22 mouse cellular contexts compared by ENCODE assay signal in the genomic region with DNA sequence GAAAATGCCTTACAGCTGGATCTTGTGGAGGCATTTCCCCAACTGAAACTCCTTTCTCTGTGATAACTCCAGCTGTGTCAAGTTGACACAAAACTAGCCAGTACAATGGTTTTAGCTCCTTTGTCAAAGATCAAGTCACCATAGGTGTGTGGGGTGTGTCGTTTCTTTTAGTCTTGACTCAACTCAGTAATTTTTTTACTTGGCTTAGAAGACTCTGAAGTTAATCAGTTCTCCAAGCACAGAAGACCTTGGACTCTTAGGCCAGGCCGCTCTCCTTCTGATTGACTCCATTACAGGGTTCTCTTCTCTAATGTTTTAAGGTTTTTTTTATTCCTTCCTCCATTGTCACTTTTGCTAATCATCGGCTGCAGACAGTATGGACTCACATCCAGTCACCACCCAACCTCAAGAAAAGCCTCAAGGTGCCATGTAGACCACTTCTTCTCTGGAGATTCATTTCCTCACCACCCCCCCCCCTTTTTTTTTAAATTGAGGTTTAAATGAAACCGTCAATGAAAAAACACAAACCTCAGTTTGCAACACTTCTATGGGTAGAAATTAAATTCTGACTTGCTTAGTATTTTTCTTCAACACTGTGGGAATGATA. TPM values are rescaled to one million over a fixed set of nuclear protein-coding genes. Genes with fewer than 3 reads are reported as not detected.
"Had no signal": no experiment of that assay in that cellular context is flagged by ENCODE, and none has a peak within 500 bp of the region (broad histone marks: within the 10 kb centered on the region; RNA-seq: fewer than 3 reads in every experiment).

No protein-coding gene starts in this region.

- H3K36me3 ChIP-seq: lung, embryonic 15.5 days; midbrain, embryonic 13.5 days; midbrain, embryonic 15.5 days; neural tube, embryonic 12.5 days had no signal

- H3K9ac ChIP-seq: liver, postnatal 0 days; lung, embryonic 15.5 days; midbrain, embryonic 13.5 days; midbrain, embryonic 15.5 days; neural tube, embryonic 12.5 days had no signal

- H3K4me3 ChIP-seq: lung, embryonic 15.5 days; megakaryocyte, embryonic 14.5 days; midbrain, embryonic 13.5 days; midbrain, embryonic 15.5 days; myocyte; neural tube, embryonic 12.5 days had no signal

- ATAC-seq: liver, postnatal 0 days; lung, postnatal 0 days; midbrain, embryonic 13.5 days; midbrain, embryonic 15.5 days had no signal

- DNase-seq: liver, postnatal 0 days; lung, adult 2 months; lung, postnatal 14 days; lung, postnatal 36 days; retina, postnatal 1 day; right cerebral cortex, adult 18-20 months; right cerebral cortex, postnatal 25 days; right cerebral cortex, postnatal 4 days; spleen, adult 18-20 months; thymus, adult 18-20 months; thymus, postnatal 14 days; thymus, postnatal 36 days had no signal

- H3K4me1 ChIP-seq: megakaryocyte, embryonic 14.5 days; midbrain, embryonic 13.5 days; midbrain, embryonic 15.5 days; neural tube, embryonic 12.5 days had no signal

- H3K9me3 ChIP-seq: lung, embryonic 15.5 days; megakaryocyte, embryonic 14.5 days; midbrain, embryonic 13.5 days; midbrain, embryonic 15.5 days; neural tube, embryonic 12.5 days had no signal

- H3K27ac ChIP-seq: lung, embryonic 15.5 days; macrophage; midbrain, embryonic 13.5 days; midbrain, embryonic 15.5 days; neural tube, embryonic 12.5 days had no signal

- H3K27me3 ChIP-seq: lung, embryonic 15.5 days; midbrain, embryonic 13.5 days; midbrain, embryonic 15.5 days; neural tube, embryonic 12.5 days had no signal

- H3K4me2 ChIP-seq: lung, embryonic 15.5 days; midbrain, embryonic 11.5 days; midbrain, embryonic 13.5 days; midbrain, embryonic 15.5 days; neural tube, embryonic 12.5 days had no signal

RNA-seq across cellular contexts. Expression of a gene that starts 9.5 kb away (rescaled TPM):
- total RNA-seq: megakaryocyte progenitor cell, adult 5-6 weeks had no signal
- polyA plus RNA-seq: liver, postnatal 0 days; macrophage had no signal
